Mouse (Mus musculus): ENCODE measurements around the gene Shisa2. TPM values are rescaled to one million over a fixed set of nuclear protein-coding genes. Genes with fewer than 3 reads are reported as not detected.

Gene Shisa2
- polyA plus RNA-seq (2012; ENCODE audit: insufficient read depth, low replicate concordance) = not detected in 2 replicates

DNA sequence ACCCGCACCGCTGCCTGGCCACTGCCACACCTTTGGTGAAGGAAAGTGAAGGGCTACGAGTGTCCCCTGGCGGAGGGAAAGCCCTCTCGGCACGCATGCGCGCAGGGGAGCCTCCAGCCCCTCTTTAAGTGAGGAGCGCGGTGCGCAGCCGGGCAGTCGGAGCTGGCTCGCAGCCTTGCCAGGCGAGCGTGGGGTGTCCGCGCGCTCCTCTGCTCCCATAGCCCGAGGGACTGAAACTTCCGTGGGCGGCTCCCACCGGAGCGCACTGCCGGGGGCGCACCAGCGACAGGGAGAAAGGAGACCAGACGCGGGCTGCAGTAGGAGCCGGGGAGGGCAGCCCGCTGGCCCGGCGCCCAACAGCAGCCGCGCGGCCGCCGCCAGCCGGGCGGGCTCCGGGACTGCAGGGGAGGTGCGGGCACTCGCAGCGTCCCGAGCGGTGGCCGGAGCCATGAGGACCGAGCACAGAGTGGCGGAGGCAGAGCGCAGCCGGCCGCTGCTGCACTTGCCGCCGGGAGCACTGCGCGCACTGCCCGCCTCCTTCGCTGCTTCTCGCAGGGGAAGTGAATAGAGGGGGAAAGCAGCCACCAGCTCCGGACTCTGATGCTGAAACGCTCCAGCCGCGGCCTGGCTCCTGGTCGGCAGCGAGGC, at the start of gene Shisa2:
TSS of gene Shisa2 (plus strand) at position 151 of the 648 bp plus-strand sequence.
- Histone ChIP-seq H3K4me1 (peaks cover 15% of the 10 kb centered on the region), H3K36me3 (replicated peaks; ENCODE audit: low read length) (no peaks in the 10 kb centered on the region), H3K4me3 (replicated peaks) (peak within 1 kb of the TSS; percentile 88), H3K27me3 (replicated peaks) (peaks cover 65% of the 10 kb centered on the region), H3K9me3 (0 out of 2 replicates have a peak, but pooled peaks cover 4% of the 10 kb centered on the region)
- TF ChIP-seq FLI1 (IDR thresholded peaks at IDR 0.05; ENCODE audit: low read length) (no peak), GATA1 (IDR thresholded peaks at IDR 0.05; ENCODE audit: borderline replicate concordance, low read length) (no peak)

DNA sequence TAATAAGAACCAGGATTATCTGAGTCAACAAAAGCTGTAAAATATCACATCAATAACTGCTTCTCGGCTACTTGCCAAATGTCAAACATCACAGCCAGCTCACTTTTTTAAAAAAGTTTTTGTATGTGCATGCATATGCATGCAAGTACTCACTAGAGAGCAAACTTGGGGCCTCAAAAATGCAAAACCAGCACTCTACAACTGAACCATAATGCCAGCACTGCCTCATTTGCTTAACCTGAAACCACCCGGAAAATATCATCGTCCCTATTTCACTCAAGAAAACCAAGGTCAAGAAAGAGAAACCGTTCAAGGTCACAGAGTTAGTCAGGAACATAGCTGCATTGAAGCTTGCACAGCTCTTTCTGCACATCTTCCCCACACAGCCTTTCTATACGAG, 48.7 kb upstream of the Shisa2 start:
- no peak for TF ChIP-seq FLI1 (IDR thresholded peaks at IDR 0.05; ENCODE audit: low read length)
- no peak overlapping the region for H3K4me3 ChIP-seq (replicated peaks)
- H3K36me3 ChIP-seq (replicated peaks; ENCODE audit: low read length) = peaks cover 56% of the 10 kb centered on the region
- H3K9me3 ChIP-seq = no peaks in the 10 kb centered on the region
- H3K27me3 ChIP-seq (replicated peaks) = no peaks in the 10 kb centered on the region
- peaks cover 4% of the 10 kb centered on the region for H3K4me1 ChIP-seq

DNA sequence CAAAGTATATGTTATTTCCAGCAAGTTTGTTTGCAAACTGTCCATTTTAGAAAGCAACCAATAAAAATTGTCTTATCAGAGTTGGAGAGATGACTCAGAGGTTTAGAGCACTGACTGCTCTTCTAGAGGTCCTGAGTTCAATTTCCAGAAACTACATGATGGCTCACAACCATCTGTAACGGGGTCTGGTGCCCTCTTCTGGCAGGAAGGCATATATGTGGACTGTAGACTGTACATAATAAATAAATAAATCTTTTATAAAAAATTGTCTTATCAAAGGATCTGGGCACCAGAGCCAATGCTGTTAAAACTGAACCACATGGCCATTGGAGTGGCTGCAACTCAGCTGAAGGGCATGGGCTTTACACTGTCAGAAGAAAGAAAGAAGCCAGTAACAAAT, 34.5 kb upstream of the Shisa2 start:
- H3K4me1 ChIP-seq = no peaks in the 10 kb centered on the region
- H3K27me3 ChIP-seq (replicated peaks) = no peaks in the 10 kb centered on the region
- no peaks in the 10 kb centered on the region for H3K9me3 ChIP-seq
- H3K36me3 ChIP-seq (replicated peaks; ENCODE audit: low read length) = peaks cover 82% of the 10 kb centered on the region
- TF ChIP-seq GATA1 (IDR thresholded peaks at IDR 0.05; ENCODE audit: borderline replicate concordance, low read length) (no peak), FLI1 (IDR thresholded peaks at IDR 0.05; ENCODE audit: low read length) (no peak)
- no peak overlapping the region for H3K4me3 ChIP-seq (replicated peaks)

DNA sequence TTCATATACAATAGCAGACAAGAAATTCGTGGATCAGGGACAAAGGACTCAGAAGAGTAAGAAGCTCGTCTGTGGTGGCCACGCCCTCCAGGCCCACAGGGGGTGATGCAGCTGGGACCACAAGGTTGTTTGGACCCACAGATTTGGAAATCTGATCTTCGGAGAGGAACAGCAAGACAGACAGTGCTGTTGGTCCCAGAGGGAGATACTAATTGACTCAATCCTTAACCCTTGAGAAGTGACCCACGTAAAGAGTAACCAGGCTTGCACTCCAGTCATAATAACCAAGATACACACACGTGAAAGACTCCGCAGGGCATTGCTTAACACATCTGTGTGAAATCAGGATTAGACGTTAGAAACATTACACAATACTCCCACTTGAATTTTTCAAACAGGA, 33.2 kb upstream of the Shisa2 start:
- Histone ChIP-seq H3K4me3 (replicated peaks) (no peak overlapping the region), H3K27me3 (replicated peaks) (no peaks in the 10 kb centered on the region), H3K36me3 (replicated peaks; ENCODE audit: low read length) (peaks cover 72% of the 10 kb centered on the region), H3K9me3 (no peaks in the 10 kb centered on the region), H3K4me1 (peaks cover 8% of the 10 kb centered on the region)
- no peak for TF ChIP-seq FLI1 (IDR thresholded peaks at IDR 0.05; ENCODE audit: low read length)
- TF ChIP-seq GATA1 (IDR thresholded peaks at IDR 0.05; ENCODE audit: borderline replicate concordance, low read length) = no peak

DNA sequence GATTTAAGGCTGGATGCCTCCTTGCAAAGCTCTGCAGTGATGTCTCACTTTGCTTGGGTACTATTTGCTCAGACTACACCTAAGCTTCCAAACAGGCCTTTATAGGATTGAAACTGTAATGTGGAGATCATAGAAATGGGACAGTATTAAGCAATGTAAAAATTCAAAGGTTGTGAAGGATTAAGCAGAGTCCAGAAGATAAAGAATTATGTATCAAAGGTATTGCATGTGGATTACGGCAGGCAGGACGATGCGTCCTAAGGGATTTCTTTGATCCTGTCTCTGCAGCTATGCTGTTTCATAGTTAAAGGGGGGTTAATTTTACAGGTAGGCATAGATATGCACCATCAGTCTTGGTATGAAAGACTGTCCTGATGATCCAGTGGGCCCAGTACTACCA, 32.5 kb upstream of the Shisa2 start:
- Histone ChIP-seq H3K36me3 (replicated peaks; ENCODE audit: low read length) (peaks cover 67% of the 10 kb centered on the region), H3K4me1 (peaks cover 13% of the 10 kb centered on the region), H3K27me3 (replicated peaks) (no peaks in the 10 kb centered on the region), H3K4me3 (replicated peaks) (no peak overlapping the region), H3K9me3 (no peaks in the 10 kb centered on the region)
- no peak for TF ChIP-seq FLI1 (IDR thresholded peaks at IDR 0.05; ENCODE audit: low read length)
- no peak for TF ChIP-seq GATA1 (IDR thresholded peaks at IDR 0.05; ENCODE audit: borderline replicate concordance, low read length)

DNA sequence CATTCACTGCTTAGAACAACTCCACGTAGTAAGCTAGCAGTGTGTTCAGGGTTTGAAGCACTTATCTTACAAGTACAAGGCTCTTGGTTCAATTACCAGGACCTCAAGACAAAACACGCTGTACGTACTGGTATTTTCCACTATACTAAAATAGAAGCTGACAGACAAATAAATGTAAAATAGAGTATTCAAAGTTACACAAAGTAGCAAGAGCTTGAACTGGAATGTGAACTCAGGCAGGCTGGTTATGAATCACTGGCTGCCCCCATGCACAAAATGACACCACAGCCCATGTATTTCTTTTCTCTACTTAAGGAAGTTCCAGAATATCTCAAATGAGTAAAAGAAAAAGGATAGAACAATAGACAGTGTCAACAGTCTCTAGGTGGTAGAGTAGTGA, 30.1 kb upstream of the Shisa2 start:
- H3K4me3 ChIP-seq (replicated peaks) = no peak overlapping the region
- H3K27me3 ChIP-seq (replicated peaks) = no peaks in the 10 kb centered on the region
- TF ChIP-seq FLI1 (IDR thresholded peaks at IDR 0.05; ENCODE audit: low read length) (no peak), GATA1 (IDR thresholded peaks at IDR 0.05; ENCODE audit: borderline replicate concordance, low read length) (no peak)
- H3K36me3 ChIP-seq (replicated peaks; ENCODE audit: low read length) = peaks cover 43% of the 10 kb centered on the region
- peaks cover 18% of the 10 kb centered on the region for H3K4me1 ChIP-seq
- no peaks in the 10 kb centered on the region for H3K9me3 ChIP-seq

DNA sequence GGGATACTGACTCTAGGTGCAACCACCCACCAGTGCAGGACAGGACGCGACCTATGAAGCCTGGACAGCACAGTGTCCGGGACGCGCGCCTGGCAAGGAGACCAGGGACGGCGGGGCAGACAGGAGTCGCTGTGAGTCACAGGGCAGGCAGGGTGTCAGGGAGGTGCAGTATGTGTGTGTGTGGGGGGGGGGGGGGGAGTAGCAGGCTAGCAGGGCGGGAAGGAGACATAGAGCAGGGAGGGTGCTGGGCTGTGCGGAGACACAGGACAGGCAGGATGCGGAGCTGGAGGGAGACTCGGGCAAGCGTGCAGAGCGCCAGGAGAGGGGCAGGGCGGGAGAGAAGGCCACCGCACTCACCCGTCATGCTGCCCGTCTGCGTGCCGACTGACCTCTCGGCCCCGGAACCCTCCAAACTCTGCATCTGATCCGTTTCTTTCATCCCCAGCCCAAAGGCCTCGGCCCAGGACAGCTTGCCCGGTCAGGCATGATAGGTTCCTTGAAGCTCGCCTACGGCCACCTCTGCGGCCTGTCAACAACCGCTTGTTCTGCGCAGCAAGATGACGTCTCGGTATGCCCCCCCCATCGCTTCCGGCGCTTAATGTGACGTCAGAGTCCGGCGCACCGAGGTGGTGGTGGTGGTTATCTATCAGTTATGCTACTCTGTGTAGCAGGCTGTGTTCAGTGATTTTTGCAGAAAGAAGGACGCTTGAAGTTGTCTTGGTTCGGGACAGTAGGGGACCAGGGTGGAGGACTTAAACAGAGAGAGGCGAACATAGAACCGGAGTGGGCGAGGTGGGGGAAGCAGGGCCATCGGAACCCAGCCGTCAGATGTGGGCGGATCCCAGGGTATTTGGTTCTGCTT, 27.5 kb upstream of the Shisa2 start, which contains the start of gene Cdadc1:
TSS of gene Cdadc1 (minus strand) at position 562 of the 862 bp plus-strand sequence.
- H3K27me3 ChIP-seq (replicated peaks) = no peaks in the 10 kb centered on the region
- H3K9me3 ChIP-seq = no peaks in the 10 kb centered on the region
- peaks cover 26% of the 10 kb centered on the region for H3K36me3 ChIP-seq (replicated peaks; ENCODE audit: low read length)
- peaks cover 18% of the 10 kb centered on the region for H3K4me1 ChIP-seq
- H3K4me3 ChIP-seq (replicated peaks) = peak within 1 kb of the TSS; percentile 97
- TF ChIP-seq GATA1 (IDR thresholded peaks at IDR 0.05; ENCODE audit: borderline replicate concordance, low read length) (no peak), FLI1 (IDR thresholded peaks at IDR 0.05; ENCODE audit: low read length) (peak; percentile 31; the same call in 1 of the 2 replicates)

DNA sequence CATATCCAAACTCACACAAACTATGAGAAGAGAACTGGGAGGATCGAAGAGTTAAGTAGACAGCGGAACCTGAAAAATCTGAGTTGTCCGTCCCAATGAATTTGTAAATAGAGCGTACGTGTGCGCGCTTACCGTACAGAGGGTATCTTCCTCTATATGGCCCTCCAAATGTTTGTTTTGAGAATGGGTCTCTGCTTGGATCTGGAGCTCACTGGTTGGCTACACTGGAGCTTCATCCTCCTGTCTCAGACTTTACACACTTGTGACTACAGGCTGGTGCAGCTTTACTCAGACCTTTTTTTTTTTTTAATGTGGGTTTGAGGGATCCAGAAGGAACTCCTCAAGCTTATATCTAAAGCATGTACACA, 26.9 kb upstream of the Shisa2 start:
- Histone ChIP-seq H3K4me3 (replicated peaks) (peak overlapping the region; percentile 97), H3K4me1 (peaks cover 18% of the 10 kb centered on the region), H3K27me3 (replicated peaks) (peaks cover 3% of the 10 kb centered on the region), H3K36me3 (replicated peaks; ENCODE audit: low read length) (peaks cover 20% of the 10 kb centered on the region), H3K9me3 (no peaks in the 10 kb centered on the region)
- no peak for TF ChIP-seq GATA1 (IDR thresholded peaks at IDR 0.05; ENCODE audit: borderline replicate concordance, low read length)

DNA sequence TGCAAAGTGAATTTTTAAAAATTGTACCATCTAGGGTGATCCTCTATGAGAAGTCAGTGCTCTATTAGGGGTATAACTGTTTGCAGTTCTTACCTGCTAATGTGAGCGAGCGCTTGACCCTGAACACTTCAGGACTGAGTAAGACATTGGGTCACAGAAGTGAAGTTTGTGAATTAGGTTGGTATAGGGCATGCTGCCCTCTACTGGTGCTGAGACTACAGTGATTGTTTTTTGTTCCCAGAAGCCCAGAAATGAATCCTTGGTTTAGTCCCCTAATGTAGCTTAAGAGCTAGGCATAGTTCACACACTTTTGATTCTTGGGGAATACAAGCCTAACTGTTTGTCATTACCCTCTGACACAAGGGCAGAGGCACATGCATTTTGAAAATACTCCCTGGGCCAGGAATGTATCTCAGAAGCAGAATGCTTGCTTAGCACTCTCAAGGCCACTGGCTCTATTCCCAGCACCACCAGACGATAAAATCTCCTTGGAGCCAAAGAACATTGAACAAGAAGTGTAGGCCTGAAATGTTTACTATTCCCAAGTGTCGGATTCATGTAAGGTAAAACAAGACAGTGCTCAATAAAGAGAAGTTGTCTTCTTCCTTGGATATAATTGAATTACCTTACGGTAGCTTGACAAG, 21.0 kb upstream of the Shisa2 start:
- no peaks in the 10 kb centered on the region for H3K36me3 ChIP-seq (replicated peaks; ENCODE audit: low read length)
- TF ChIP-seq GATA1 (IDR thresholded peaks at IDR 0.05; ENCODE audit: borderline replicate concordance, low read length) (no peak), FLI1 (IDR thresholded peaks at IDR 0.05; ENCODE audit: low read length) (no peak)
- H3K4me1 ChIP-seq = peaks cover 19% of the 10 kb centered on the region
- H3K4me3 ChIP-seq (replicated peaks) = no peak overlapping the region
- H3K9me3 ChIP-seq = no peaks in the 10 kb centered on the region
- H3K27me3 ChIP-seq (replicated peaks) = peaks cover 6% of the 10 kb centered on the region
